Mouse (Mus musculus): ENCODE data around the gene Hdac9.
A peak's percentile ranks its signal among the peaks of the same experiment; 100 is the strongest.

The Hdac9 gene

DNA sequence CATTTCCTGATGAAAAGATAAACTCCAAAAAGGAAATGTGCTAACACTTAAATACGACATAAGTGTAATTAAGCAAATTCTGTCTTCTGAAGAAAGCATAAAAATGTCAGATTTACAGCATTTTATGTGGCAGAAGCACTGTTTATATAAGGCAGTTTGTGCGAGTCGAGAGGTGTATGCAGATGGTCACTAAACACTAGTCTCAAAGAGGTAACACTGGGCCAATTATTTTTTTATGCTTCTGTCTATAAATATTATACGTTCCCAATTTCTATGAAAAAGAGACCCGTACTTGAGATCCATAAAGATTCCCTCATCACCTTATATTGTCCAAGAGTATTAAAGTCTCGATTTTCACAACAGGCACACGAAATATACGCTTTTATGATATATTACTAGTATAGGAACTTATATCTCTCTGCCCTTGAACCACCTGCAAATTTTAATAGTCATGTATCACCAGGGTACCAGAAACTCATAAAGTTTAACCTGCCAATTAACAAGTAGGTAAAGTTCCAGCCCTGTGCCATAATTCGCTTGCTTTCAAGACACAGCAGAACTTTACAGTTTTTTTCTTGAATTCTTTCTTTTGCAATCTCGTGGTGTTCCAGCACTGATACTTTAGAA is 322.6 kb downstream of the Hdac9 start:
- no peak for DNase-seq (ENCODE audit: low spot score)

DNA sequence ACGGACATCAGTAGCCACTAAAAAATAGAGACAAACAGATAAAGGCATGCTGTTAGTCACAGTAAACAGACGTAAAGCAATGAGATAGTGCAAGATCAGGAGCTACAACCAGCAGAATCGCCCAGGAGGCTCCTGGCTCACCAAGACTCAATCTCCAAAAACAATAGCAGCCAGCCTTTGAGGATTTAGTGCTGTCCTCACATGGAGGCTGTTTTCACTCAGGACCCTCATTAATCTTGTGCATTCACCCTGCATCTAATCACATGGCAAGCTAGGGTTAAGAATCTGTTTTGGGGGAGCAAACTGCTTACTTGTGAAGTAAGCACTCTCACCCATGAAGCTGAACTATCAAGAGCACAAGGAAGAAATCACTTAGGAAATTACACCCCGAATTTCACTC is 329.7 kb downstream of the Hdac9 start:
- DNase-seq (ENCODE audit: low spot score), result no peak

GRCm38 (mm10) chr12:34582522-34582921 is 334.4 kb downstream of the Hdac9 start:
- no peak for DNase-seq (ENCODE audit: low spot score)

DNA sequence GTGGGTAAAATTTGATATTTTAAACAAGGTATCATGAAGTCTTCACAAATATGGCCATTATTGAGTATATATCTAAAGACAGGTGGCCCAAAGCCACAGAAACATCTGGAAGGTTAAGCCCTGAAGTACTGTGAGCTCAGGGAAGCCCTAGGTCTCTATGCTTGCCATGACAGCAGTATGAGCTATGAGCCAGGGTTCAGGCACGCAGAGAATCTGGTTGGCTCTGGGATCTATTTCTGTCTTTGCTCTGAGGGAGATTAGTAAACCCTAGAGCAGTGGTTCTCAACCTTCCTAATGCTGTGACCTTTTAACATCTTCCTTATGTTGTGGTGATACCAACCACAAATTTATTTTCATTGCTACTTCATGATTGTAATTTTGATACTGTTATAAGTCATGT is 337.7 kb downstream of the Hdac9 start:
- no peak for DNase-seq (ENCODE audit: low spot score)

DNA sequence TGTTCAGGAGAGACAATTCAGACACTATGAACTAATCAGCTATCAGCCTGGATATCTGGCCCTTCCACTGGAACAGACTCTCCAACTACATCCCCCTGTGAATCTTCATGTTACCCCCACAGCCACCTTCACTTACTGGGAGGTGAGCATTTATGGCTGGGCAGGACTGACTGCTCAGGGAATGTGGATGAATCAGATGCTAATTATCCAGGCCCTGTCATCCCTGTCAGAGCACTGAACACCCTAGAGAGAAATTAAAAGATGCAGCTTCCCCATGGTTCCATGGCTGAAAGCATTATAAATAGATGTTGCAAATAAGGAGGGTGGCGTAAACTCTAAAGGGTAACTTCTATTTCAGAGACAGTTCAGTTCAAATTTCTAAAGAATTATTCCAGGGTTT is 345.8 kb downstream of the Hdac9 start:
- no peak for DNase-seq (ENCODE audit: low spot score)

- DNase-seq (ENCODE audit: low spot score), result no peak
These were observed 347.4 kb downstream of the Hdac9 start for GRCm38 (mm10) chr12:34569472-34569871.

DNA sequence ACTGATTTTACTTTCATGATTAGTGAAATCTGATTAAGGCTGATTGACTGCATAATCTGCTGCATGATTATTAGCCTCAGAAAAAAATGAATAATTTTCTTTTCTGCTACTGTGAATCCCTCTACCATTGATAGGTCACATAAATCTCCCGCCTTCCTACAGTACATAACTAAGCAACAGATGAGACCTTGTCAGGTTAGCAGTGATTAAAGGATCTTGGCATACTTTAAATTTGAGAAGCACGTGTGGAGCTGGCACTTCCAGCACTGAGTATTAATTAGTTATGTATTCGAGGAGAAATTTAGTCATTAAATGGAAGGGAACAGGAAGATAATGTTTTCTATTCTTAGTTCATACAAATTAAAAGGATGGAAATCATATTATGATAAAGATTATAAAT is 347.8 kb downstream of the Hdac9 start:
- DNase-seq (ENCODE audit: low spot score), result no peak

GRCm38 (mm10) chr12:34562331-34562730 is 354.6 kb downstream of the Hdac9 start:
- DNase-seq (ENCODE audit: low spot score), result no peak

DNA sequence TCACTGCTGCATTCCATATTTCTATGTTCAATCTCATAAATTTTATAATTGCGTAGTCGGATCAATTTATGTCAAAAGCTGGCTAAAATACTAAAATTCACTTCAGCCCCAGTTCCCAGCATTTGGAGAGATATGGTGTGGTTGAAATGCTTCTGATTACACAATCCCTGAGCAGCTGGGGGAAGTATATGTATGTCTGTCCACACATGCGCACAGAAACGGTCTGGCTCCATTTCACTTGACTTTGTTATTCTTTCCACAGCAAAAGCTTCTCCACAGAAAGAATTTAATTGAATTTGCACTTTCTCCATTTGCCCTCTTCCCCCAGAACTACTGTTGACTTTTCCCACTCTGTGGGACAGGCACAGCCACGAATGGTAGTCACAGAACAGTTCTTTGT is 357.9 kb downstream of the Hdac9 start:
- DNase-seq (ENCODE audit: low spot score), result no peak

DNA sequence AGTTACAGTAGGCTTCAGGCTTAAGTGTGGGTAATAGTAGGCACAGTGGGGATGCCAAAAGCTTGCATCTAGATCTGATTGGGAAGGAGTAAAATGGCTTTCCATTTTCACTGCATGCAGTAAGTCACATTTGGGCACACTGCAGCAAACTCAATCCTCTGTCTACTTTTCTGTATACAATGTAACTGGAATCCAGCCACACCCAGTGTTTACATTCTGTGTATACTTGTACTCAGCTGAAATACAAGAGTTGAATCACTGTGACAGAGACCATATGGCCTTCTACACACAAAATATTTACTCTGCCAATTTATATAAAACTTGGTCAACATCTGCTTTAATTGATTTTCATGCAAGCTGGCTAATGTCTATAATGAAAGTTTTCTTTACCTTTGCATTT is 362.1 kb downstream of the Hdac9 start:
- no peak for DNase-seq (ENCODE audit: low spot score)

GRCm38 (mm10) chr12:34550268-34550667 is 366.6 kb downstream of the Hdac9 start:
- DNase-seq (ENCODE audit: low spot score), result no peak

- DNase-seq (ENCODE audit: low spot score), result no peak
These were observed 387.7 kb downstream of the Hdac9 start for GRCm38 (mm10) chr12:34529165-34529545.

- DNase-seq (ENCODE audit: low spot score), result peak; percentile 13
These were observed 388.4 kb downstream of the Hdac9 start for GRCm38 (mm10) chr12:34528201-34529164.

- no peak for DNase-seq (ENCODE audit: low spot score)
These were observed 389.1 kb downstream of the Hdac9 start for GRCm38 (mm10) chr12:34527761-34528160.

- no peak for DNase-seq (ENCODE audit: low spot score)
These were observed 395.4 kb downstream of the Hdac9 start for GRCm38 (mm10) chr12:34521468-34521867.

DNA sequence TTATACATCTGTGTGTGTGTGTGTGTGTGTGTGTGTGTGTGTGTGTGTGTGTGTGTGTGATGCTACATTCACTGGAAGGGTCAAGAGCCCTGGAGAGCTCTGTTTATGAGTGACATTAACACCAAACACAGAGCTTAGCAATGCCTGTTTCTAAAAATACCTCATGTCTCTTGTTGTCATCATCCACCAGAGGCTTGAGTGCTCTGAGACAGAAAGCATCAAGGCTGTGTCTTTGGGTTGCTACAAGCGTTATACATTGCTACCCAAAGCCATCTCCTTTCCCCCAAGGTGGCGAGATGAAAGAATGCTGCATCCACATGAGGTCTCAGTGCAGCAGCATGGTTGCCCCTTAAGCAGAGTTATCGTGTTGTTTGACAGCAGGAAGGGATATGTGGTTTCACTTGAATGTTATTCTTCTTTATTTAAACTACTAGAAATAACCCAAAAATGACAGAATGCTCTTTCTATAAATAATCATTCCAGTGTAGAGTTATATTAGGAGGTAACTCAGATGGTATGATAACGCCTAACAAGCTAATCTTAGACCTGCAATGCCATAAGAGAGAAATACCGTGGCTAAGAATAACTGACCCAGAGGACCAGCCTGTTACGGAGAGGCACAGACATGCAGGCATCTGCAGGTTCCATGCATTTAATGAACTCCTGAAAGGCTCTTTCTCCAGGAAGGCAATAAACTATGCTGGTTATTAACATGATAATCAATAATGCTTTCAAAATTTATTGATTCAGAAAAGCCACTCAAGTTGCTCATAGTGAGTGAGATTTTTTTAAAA is 399.9 kb downstream of the Hdac9 start:
- DNase-seq (ENCODE audit: low spot score), result no peak

GRCm38 (mm10) chr12:34506345-34506744 is 410.6 kb downstream of the Hdac9 start:
- no peak for DNase-seq (ENCODE audit: low spot score)

DNA sequence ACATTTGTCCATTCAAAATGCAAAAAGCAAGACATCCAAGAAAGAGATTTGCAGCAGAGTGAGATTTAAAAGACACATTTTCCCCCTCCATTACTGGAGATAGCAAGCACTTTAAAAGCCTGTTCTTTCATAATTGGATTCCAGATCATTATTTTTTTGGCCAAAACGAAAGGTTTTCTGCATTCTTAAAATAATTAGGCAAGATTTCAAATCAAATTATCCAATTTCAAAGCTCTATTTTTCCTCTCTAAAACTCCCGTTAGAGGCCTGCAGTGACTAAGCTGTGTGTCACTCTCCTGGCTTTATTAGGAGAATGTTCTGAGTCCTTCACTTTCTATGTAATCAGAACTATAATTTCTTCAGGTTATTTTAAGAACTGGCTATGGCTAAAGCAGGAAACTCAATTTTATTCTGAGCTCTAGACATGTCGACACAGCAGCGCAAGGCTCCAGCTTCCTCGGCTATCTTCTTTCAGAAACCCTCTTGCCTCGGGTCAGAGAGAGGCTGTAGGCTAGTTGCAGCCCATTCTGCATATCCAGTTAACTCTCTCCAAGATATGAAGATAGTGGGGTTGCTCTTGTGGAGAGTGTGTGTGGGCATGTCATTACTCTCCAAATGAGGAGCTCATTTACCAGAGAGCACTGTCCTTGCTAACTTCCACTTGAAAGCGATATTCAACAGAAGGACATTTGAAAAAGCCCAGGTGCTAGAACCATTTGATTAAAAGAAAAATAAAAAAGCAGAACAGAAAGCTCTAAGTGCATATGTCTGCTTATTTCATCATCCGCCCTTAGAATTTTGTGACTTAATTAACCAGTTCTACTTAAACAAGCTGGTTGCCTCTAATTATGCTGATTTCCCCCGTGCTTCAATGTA is 417.9 kb downstream of the Hdac9 start:
- no peak for DNase-seq (ENCODE audit: low spot score)

- DNase-seq (ENCODE audit: low spot score), result no peak
These were observed 418.6 kb downstream of the Hdac9 start for GRCm38 (mm10) chr12:34498331-34498730.

- no peak for DNase-seq (ENCODE audit: low spot score)
These were observed 419.2 kb downstream of the Hdac9 start for GRCm38 (mm10) chr12:34497702-34498101.

DNA sequence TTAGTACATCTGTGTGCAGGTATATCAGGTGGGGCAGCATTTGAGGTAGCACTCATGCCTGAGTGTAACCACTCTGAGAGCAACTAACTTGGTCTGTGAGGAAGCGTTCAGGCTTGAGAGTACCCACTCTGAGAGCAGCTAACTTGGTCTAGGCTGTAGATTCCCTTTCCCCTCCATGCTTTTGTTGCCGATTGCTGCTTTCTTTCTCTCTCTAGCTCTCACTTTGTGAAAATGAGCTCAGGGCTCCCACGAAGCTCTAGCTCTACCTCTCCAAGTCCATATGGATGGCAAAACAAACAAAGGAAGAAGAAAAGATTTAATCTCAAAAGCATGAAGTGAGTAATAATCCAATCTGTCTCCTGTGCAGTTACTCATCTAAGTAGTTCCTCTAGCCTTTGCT is 421.0 kb downstream of the Hdac9 start:
- DNase-seq (ENCODE audit: low spot score), result no peak

GRCm38 (mm10) chr12:34489629-34490028 is 427.3 kb downstream of the Hdac9 start:
- no peak for DNase-seq (ENCODE audit: low spot score)

All from yolk sac, embryonic 10.5 days (tissue).